Mouse (Mus musculus): ENCODE data around the gene Espnl. TPM values are rescaled to one million over a fixed set of nuclear protein-coding genes. Genes with fewer than 3 reads are reported as not detected.

The Espnl gene
- polyA plus RNA-seq, 1 experiment from 2014 or later = 0.05 TPM

DNA sequence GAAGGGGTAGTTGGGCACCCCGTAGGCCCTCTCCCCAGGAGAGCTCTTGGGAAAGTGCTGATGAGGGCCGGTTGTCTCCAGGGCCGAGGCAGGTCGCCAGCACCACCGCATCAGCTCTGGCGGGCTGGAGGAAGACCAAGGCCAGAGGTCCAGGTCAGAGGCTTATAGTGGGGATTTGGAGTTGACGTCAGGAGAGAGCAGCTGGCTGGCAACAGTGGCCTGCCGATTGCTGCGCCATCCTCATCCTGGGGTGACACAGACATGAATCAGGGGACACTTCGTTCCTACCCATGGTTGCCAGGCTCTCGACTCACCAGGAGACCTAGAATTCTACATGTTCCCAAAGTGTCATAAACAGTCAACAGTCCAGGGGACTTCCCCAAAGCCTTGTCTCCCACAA, 34.2 kb downstream of the Espnl start:
- Histone ChIP-seq H3K27ac (ENCODE audit: poor library complexity, severe bottlenecking) (no peak overlapping the region), H3K4me3 (no peak overlapping the region), H3K9me3 (replicated peaks) (no peaks in the 10 kb centered on the region), H3K27me3 (replicated peaks) (no peaks in the 10 kb centered on the region), H3K36me3 (peaks cover 70% of the 10 kb centered on the region), H3K4me2 (no peak overlapping the region), H3K4me1 (replicated peaks) (peaks cover 23% of the 10 kb centered on the region), H3K9ac (no peak overlapping the region)
- WGBS = 81% methylated on average over 11 of the region's 11 CpGs
- ATAC-seq (ENCODE audit: insufficient number of reproducible peaks, low FRiP score) = no peak

DNA sequence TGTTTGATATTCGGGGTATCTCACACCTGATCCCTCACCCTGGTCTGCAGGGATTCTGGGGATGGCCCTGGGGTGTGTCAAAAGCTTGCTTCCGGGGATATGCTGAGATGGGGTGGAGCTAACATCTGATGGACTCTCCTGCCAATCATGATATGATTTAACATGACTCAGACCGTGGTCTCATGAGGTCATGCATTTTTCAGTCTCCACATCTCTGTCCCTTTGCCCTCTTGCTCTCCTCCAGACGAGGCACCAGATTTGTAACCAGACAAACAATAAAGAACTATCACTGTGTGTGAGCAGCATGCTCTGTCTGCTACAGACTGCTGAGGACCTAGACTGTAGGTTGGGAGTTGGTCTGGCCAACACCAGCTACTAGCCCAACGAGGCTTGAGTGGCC, 40.2 kb downstream of the Espnl start:
- no peak for ATAC-seq (ENCODE audit: insufficient number of reproducible peaks, low FRiP score)
- no peak overlapping the region for H3K9ac ChIP-seq
- WGBS = 71% methylated on average over 5 of the region's 5 CpGs
- H3K4me3 ChIP-seq = no peak overlapping the region
- peaks cover 11% of the 10 kb centered on the region for H3K4me1 ChIP-seq (replicated peaks)
- H3K27me3 ChIP-seq (replicated peaks) = 0 out of 2 replicates have a peak, but pooled peaks cover 7% of the 10 kb centered on the region
- H3K9me3 ChIP-seq (replicated peaks) = peaks cover 14% of the 10 kb centered on the region; the same call in 1 of the 2 replicates
- H3K36me3 ChIP-seq = peaks cover 66% of the 10 kb centered on the region
- H3K27ac ChIP-seq (ENCODE audit: poor library complexity, severe bottlenecking) = no peak overlapping the region
- no peak overlapping the region for H3K4me2 ChIP-seq

DNA sequence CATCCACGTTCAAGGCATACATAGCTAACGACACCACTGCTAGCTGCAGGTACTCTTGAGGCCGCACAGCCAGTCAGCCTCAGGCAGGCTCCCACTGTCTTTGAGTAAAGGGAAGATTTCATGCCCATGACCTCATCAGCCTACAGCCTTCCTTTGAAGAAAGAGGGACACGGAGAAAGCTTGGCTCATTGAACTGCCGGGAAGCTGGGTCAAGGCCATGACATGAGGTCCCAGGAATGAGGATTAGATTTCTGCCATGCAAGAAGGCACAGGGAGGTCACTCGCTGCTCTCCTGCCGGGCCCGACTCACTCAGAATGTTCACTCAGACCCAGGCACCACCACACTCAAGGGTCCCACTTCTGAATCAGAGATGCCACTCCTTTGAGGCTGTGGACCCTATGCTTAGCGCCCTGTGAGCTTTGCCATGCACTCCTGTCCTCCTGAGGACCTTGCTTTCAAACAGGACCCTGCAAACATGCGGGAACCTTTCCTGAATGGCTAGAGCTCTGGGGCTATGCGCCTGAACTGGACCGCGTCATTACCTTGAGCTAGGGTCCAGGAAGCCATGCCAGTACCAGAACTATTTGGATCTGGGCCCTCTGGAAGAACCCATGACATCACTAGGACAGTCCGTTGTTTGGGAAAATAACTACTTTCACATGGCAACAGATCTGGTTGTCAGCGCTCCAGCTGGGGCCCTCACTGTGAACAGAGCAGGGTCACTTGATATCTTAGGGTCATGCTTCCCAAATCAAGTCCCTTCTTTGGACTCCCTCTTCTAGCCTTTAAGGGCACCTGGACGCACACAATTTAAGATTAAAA, 43.2 kb downstream of the Espnl start:
- Histone ChIP-seq H3K36me3 (peaks cover 40% of the 10 kb centered on the region), H3K9me3 (replicated peaks) (peaks cover 14% of the 10 kb centered on the region; the same call in 1 of the 2 replicates), H3K27me3 (replicated peaks) (0 out of 2 replicates have a peak, but pooled peaks cover 7% of the 10 kb centered on the region), H3K27ac (ENCODE audit: poor library complexity, severe bottlenecking) (no peak overlapping the region), H3K9ac (no peak overlapping the region), H3K4me3 (no peak overlapping the region), H3K4me1 (replicated peaks) (peaks cover 11% of the 10 kb centered on the region), H3K4me2 (no peak overlapping the region)
- 86% methylated on average over 16 of the region's 16 CpGs for WGBS
- no peak for ATAC-seq (ENCODE audit: insufficient number of reproducible peaks, low FRiP score)

DNA sequence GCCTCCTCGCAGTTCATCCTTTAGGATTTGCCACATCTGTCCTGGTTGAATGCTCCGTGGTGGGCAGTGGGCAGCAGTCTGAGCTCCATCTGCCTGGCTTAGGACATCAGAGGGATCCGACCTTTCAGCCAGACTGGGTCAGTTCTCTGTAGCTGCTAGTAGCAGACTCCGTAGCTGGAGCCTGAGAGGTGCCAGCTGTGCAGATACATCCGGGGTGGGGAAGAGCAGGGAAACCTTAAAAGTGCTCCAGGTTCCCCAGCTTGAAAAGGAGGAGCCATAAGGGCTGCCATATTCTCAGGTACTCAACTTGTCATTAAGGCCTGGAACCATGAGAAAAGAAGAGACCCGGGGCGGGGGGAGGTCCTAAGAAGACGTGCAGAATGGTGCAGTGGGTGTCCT, 43.9 kb downstream of the Espnl start:
- Histone ChIP-seq H3K4me2 (peak overlapping the region; percentile 92), H3K36me3 (peaks cover 41% of the 10 kb centered on the region), H3K9me3 (replicated peaks) (peaks cover 14% of the 10 kb centered on the region; the same call in 1 of the 2 replicates), H3K4me3 (peak overlapping the region; percentile 52), H3K9ac (peak overlapping the region; percentile 76; the same call in 1 of the 2 replicates), H3K4me1 (replicated peaks) (peaks cover 11% of the 10 kb centered on the region), H3K27ac (ENCODE audit: poor library complexity, severe bottlenecking) (no peak overlapping the region), H3K27me3 (replicated peaks) (0 out of 2 replicates have a peak, but pooled peaks cover 7% of the 10 kb centered on the region)
- 28% methylated on average over 8 of the region's 8 CpGs for WGBS
- no peak for ATAC-seq (ENCODE audit: insufficient number of reproducible peaks, low FRiP score)

DNA sequence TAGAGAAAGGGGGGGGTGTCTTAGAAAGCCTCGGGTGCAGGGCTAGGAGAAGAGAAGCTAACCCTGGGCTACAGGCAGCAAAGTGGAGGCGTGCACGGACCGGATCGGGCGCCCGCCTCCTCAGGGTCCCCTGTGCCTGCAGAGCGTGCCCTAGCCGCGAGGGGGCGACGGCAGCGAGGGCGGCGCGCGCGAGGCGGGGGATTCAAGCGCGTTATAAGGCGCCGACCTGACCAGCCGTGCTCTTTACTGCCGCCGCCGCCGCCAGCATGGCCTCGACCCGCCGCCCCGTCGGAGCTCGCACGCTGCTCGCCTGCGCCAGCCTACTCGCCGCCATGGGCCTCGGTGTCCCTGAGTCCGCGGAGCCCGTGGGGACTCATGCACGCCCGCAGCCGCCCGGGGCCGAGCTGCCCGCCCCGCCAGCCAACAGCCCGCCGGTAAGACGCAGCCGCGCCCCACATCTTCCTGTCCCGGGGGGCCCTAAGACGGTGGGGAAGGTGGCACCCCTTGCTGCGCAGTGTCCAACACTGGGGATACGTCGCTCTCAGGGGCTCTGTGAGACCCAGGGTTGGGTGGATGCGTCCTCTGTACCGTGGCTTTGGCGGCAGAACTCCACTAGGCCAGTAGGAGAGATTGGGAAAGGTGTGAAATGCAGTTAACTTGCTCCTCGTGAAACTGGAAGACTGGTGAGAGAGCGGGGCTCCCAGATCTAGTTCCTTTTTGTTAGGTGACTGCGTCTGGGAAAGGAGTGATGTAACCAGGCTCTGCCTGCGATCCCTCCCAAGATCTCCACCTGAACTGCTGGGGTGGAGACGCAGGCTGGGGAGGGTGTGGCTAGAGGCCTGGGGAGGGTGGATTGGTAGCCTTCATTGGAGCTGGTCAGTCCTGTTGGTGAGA, 44.6 kb downstream of the Espnl start, which contains the start of gene Erfe:
Gene Erfe (plus strand): TSS at position 216 of the 894 bp plus-strand sequence.
- Histone ChIP-seq H3K9ac (peak within 1 kb of the TSS; percentile 76), H3K4me3 (peak within 1 kb of the TSS; percentile 52), H3K4me2 (peak within 1 kb of the TSS; percentile 92), H3K4me1 (replicated peaks) (peaks cover 11% of the 10 kb centered on the region), H3K27me3 (replicated peaks) (0 out of 2 replicates have a peak, but pooled peaks cover 7% of the 10 kb centered on the region), H3K36me3 (peaks cover 41% of the 10 kb centered on the region), H3K27ac (ENCODE audit: poor library complexity, severe bottlenecking) (no peak within 1 kb of the TSS), H3K9me3 (replicated peaks) (peaks cover 14% of the 10 kb centered on the region; the same call in 1 of the 2 replicates)
- 1% methylated on average over 68 of the region's 68 CpGs for WGBS
- ATAC-seq (ENCODE audit: insufficient number of reproducible peaks, low FRiP score) = peak; percentile 31; the same call in 1 of the 2 replicates

DNA sequence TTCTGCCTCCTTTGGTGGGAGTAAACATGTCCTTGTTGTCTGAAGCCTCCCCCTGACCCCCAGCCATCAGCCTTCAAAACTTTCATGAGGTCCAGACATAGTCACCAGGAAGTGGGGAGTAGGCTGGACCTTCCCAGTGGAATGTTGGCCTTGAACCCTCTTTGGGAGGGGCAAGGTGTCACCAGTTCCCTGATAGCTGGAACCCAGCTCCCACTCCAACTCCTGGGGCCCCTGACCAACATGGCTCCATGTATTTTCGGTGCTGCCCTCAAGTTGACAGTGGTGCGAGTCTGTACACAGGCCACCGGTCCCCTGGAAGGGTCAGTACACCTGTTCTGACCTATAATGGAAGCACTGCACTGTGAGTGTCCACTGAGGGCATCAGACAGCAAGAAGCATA, 45.4 kb downstream of the Espnl start:
- H3K4me3 ChIP-seq = no peak overlapping the region
- ATAC-seq (ENCODE audit: insufficient number of reproducible peaks, low FRiP score) = no peak
- peaks cover 41% of the 10 kb centered on the region for H3K36me3 ChIP-seq
- H3K9me3 ChIP-seq (replicated peaks) = peaks cover 10% of the 10 kb centered on the region; the same call in 1 of the 2 replicates
- H3K4me2 ChIP-seq = no peak overlapping the region
- H3K27ac ChIP-seq (ENCODE audit: poor library complexity, severe bottlenecking) = no peak overlapping the region
- H3K4me1 ChIP-seq (replicated peaks) = peaks cover 11% of the 10 kb centered on the region
- WGBS = 97% methylated on average over 3 of the region's 3 CpGs
- H3K9ac ChIP-seq = no peak overlapping the region
- 0 out of 2 replicates have a peak, but pooled peaks cover 7% of the 10 kb centered on the region for H3K27me3 ChIP-seq (replicated peaks)

DNA sequence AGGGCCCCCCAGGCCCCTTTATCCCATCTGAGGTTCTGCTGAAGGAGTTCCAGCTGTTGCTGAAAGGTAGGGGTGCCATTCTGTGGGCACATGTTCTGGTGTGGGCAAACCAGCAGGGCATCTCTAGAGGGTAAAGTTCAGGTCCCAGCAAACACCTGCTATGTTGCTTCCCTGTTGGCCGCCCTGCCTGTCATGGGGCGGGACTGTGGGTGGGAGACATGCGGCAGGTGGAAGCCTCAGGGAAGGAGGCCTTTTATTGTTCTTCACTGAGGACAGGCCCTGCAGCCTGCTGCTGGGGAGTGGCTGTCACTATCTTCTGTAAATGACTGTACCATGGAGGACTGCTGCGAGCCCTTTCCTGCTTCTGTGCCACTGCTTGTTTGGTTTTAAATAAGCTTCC, 47.5 kb downstream of the Espnl start:
- H3K9me3 ChIP-seq (replicated peaks) = 0 out of 2 replicates have a peak, but pooled peaks cover 1% of the 10 kb centered on the region
- no peak overlapping the region for H3K4me3 ChIP-seq
- no peak for ATAC-seq (ENCODE audit: insufficient number of reproducible peaks, low FRiP score)
- peaks cover 47% of the 10 kb centered on the region for H3K36me3 ChIP-seq
- no peak overlapping the region for H3K27ac ChIP-seq (ENCODE audit: poor library complexity, severe bottlenecking)
- WGBS = 68% methylated on average over 4 of the region's 4 CpGs
- H3K9ac ChIP-seq = no peak overlapping the region
- H3K27me3 ChIP-seq (replicated peaks) = 0 out of 2 replicates have a peak, but pooled peaks cover 7% of the 10 kb centered on the region
- H3K4me2 ChIP-seq = no peak overlapping the region
- peaks cover 11% of the 10 kb centered on the region for H3K4me1 ChIP-seq (replicated peaks)

DNA sequence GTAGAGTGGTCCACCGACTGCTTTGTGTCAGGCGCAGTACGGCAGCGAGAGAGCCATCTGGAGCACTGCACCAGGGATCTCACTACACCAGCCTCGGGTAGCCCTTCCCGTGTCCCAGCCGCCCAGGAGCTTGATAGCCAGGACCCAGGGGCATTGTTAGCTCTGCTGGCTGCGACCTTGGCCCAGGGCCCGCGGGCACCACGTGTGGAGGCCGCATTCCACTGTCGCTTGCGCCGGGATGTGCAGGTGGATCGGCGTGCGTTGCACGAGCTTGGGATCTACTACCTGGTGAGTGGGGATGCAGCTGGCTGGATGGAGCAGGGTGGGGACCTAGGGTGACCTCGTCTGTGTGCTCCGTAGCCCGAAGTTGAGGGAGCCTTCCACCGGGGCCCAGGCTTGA, 48.2 kb downstream of the Espnl start:
- Histone ChIP-seq H3K4me1 (replicated peaks) (peaks cover 11% of the 10 kb centered on the region), H3K27me3 (replicated peaks) (0 out of 2 replicates have a peak, but pooled peaks cover 7% of the 10 kb centered on the region), H3K9ac (no peak overlapping the region), H3K9me3 (replicated peaks) (no peaks in the 10 kb centered on the region), H3K27ac (ENCODE audit: poor library complexity, severe bottlenecking) (no peak overlapping the region), H3K4me3 (no peak overlapping the region), H3K4me2 (no peak overlapping the region), H3K36me3 (peaks cover 54% of the 10 kb centered on the region)
- WGBS = 84% methylated on average over 23 of the region's 23 CpGs
- ATAC-seq (ENCODE audit: insufficient number of reproducible peaks, low FRiP score) = no peak

DNA sequence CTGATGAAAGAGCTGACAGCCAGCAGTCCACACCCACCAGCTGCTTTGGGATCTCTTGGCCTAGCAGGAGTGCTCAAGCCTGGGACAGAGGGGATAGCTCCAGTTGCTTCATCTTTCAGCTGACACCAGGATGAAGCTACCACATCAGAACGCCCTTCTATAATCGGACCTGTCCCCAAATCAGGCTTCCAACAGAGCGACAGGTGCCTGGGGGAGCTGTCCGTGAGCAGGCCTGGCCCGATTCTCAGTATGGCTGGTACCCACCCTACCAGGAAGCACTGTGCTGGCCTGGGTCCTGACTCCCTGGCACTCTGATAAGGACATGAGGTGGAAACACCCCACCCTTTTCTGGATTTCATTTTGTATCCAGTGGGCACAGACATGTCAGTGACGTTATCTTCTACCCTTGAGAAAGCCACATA, 51.5 kb downstream of the Espnl start:
- Histone ChIP-seq H3K36me3 (peaks cover 87% of the 10 kb centered on the region), H3K4me3 (no peak overlapping the region), H3K9ac (no peak overlapping the region), H3K27me3 (replicated peaks) (no peaks in the 10 kb centered on the region), H3K4me2 (no peak overlapping the region), H3K4me1 (replicated peaks) (peaks cover 10% of the 10 kb centered on the region), H3K27ac (ENCODE audit: poor library complexity, severe bottlenecking) (no peak overlapping the region), H3K9me3 (replicated peaks) (no peaks in the 10 kb centered on the region)
- no peak for ATAC-seq (ENCODE audit: insufficient number of reproducible peaks, low FRiP score)
- 87% methylated on average over 6 of the region's 6 CpGs for WGBS

DNA sequence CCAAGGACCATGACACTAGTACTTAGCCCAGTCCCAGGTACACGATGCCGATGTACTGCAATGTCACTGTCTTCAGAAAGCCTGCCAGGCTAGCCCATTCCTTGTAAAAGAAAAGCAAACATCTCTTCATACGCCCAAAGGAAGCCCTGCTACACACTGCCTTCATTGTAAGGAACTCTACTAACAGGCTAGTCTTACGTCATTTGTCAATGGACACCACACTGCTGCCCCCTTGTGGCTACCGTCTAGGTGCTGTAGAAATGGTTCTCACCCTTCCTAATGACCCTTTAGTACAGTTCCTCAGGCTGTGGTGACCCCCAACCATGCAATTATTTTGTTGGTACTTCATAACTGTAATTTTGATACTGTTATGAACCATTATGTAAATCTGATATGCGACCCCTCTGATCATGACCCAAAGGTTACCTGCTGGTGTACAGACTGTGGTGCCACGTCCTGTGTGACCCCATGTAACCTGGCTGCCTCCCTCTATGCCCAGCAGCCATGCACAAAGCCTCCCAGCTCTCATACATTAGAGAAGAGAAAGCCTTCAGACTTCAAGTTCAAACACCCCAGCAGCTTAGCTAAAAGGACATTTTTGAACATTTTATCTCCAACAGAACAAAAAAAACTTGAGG, 58.7 kb downstream of the Espnl start:
- no peaks in the 10 kb centered on the region for H3K9me3 ChIP-seq (replicated peaks)
- 0 out of 2 replicates have a peak, but pooled peaks have one; percentile 15 for ATAC-seq (ENCODE audit: insufficient number of reproducible peaks, low FRiP score)
- peaks cover 91% of the 10 kb centered on the region for H3K36me3 ChIP-seq
- no peak overlapping the region for H3K4me2 ChIP-seq
- no peak overlapping the region for H3K9ac ChIP-seq
- no peak overlapping the region for H3K4me3 ChIP-seq
- H3K27me3 ChIP-seq (replicated peaks) = no peaks in the 10 kb centered on the region
- 59% methylated on average over 7 of the region's 7 CpGs for WGBS
- H3K4me1 ChIP-seq (replicated peaks) = peaks cover 21% of the 10 kb centered on the region
- H3K27ac ChIP-seq (ENCODE audit: poor library complexity, severe bottlenecking) = no peak overlapping the region

Measured in heart, embryonic 12.5 days (tissue).